Mouse (Mus musculus) brain, adult 2 months (tissue): ENCODE results near the gene Gpr15.

Experiments
- DNase-seq: peaks from one replicate; pipeline ENCODE4 v3.0.0; 2011; ENCODE audit warnings: low read depth, low spot score

The Gpr15 gene

DNA sequence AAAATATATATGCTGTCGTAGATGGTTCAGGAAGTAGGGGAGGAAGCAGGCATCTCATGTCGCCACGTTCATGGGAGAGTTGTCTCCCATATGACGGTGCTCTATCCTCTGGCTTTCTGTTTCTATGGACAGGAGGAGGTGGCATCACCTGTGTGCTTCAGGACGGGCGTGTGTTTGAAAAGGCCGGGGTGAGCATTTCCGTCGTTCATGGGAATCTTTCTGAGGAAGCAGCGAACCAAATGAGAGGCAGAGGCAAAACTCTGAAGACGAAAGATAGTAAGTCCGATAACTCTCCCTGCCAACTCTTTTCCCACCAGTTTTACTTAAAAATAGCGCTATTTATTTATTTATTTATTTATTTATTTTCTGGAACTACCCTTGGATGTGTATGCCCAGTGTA, 46.5 kb downstream of the Gpr15 start:
- no peak for DNase-seq

DNA sequence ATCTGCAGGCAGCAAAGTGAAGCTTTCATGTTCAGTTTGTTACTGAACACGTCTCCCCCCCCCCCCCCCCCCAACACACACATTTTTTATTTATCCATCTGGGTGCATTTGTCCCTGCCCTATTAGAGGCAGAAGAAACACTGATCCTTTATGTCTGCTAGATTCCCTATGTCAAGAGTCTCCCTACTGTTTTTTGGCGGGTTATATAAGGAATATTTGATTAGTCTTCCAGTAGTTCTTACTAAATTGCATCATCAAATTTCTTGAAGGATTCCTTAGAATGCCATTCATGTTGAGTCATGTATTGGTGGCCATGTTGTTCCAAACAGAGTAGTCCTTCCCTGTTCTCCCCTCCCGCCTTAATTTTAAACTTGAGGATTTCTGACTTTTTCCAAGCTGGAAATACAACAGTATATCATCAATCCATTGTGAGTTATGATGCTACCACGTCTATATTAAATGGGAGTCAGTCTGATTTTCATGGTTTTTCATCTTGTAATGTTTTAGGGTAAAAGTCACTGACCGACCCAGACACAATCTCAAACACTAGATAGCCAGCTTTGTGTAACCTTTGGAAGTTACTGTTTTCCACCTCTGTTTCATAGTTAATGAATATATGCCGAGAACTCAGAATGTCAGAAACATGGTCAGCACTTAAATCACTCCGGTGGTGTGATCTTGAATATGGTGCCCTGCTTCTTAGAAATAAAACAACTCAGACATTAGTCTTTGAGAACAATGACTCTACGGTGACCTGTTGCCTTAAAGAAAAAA, 47.5 kb downstream of the Gpr15 start:
- DNase-seq: no peak

- peak; percentile 63 for DNase-seq
Measured at GRCm38 (mm10) chr16:58670643-58671042, 48.2 kb downstream of the Gpr15 start.

- DNase-seq: peak; percentile 96
Measured at GRCm38 (mm10) chr16:58669917-58670630, 48.8 kb downstream of the Gpr15 start, which contains the start of gene Cpox. Gene Cpox, plus strand, starts transcription at chr16:58670292.

DNA sequence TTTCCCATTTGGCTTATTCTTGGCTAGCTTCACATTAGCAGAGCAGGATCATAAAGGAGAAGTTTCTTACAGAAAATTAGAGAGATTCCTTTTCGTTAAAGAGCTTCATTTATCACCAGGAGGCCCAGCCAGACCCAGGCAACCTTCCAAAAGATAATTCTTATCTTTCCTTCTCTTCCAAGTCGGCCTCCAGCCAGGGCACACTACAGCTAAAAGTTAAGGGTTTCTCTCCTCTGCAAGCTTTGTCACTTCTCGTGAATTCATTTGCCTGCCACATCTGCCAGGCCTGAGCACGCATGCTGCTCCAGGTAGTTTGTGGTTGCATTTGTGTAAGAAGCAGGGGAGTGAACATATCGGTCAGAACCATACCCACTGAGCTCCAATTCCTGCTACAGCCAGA, 49.6 kb downstream of the Gpr15 start:
- no peak for DNase-seq

GRCm38 (mm10) chr16:58668586-58668985, 50.3 kb downstream of the Gpr15 start:
- DNase-seq: no peak
